Mouse (Mus musculus): ENCODE results near the gene Flvcr1.

GRCm38 (mm10) chr1:191025016-191026012 lies 644 bp downstream of the Flvcr1 start:
- TF ChIP-seq CTCF (IDR thresholded peaks at IDR 0.05; ENCODE audit: borderline replicate concordance, control insufficient read depth, extremely low read depth, insufficient read depth, low read length, poor library complexity) = no peak
- no peak for TF ChIP-seq POLR2A (IDR thresholded peaks at IDR 0.05; ENCODE audit: control insufficient read depth, extremely low read depth, insufficient read depth, low read length, poor library complexity)
